Mouse (Mus musculus): ENCODE data around the gene Vstm2l. TPM values are rescaled to one million over a fixed set of nuclear protein-coding genes. Genes with fewer than 3 reads are reported as not detected.

Gene Vstm2l
- polyA plus RNA-seq, 1 experiment from 2014 or later = 0.53 TPM

DNA sequence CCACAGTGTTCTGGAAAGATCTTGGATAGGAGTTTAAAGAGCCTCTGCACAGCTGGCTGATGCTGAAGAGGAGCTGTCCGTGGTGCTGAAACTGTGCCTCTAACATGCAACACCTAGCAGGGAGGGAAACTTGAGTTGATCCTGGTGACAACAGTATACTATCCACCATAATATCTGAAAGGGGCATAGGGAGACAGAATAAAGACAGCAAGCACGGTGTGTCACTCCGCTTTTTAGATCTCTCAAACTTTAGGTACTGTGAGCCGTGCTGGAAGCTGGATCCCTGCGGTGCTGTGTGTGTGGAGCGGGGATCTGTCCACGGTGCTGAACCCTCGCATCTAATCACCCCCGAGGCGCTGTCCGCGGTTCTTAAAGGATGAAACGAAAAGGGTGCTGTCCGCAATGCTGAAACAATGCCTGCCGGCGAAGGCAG, 1.2 kb upstream of the Vstm2l start:
- Histone ChIP-seq H3K9me3 (ENCODE audit: control insufficient read depth, low read length) (no peaks in the 10 kb centered on the region), H3K27me3 (ENCODE audit: control insufficient read depth, insufficient read depth, low read length) (peaks cover 11% of the 10 kb centered on the region), H3K4me2 (replicated peaks; ENCODE audit: low read depth) (no peak overlapping the region), H3K27ac (replicated peaks) (no peak overlapping the region), H3K36me3 (ENCODE audit: control insufficient read depth, insufficient read depth, low read length) (no peaks in the 10 kb centered on the region), H3K9ac (ENCODE audit: low read length) (no peak overlapping the region), H3K4me1 (replicated peaks; ENCODE audit: control insufficient read depth, insufficient read depth) (no peaks in the 10 kb centered on the region), H3K4me3 (ENCODE audit: low read depth, low read length) (no peak overlapping the region)
- no peak for TF ChIP-seq EP300 (optimal IDR thresholded peaks at IDR 0.05)
- DNase-seq (ENCODE audit: low spot score) (peak; percentile 90), ATAC-seq (ENCODE audit: low FRiP score, low TSS enrichment) (peak; percentile 84)
- under 1% methylated on average over 16 of the region's 16 CpGs for WGBS

- TF ChIP-seq CTCF (IDR thresholded peaks at IDR 0.05; ENCODE audit: low read depth) (peak; percentile 25; the same call in 1 of the 2 replicates), EP300 (optimal IDR thresholded peaks at IDR 0.05) (no peak)
- Histone ChIP-seq H3K9ac (ENCODE audit: low read length) (no peak overlapping the region), H3K4me2 (replicated peaks; ENCODE audit: low read depth) (no peak overlapping the region), H3K27ac (replicated peaks) (no peak overlapping the region), H3K9me3 (ENCODE audit: control insufficient read depth, low read length) (no peaks in the 10 kb centered on the region), H3K27me3 (ENCODE audit: control insufficient read depth, insufficient read depth, low read length) (peaks cover 11% of the 10 kb centered on the region), H3K36me3 (ENCODE audit: control insufficient read depth, insufficient read depth, low read length) (no peaks in the 10 kb centered on the region), H3K4me1 (replicated peaks; ENCODE audit: control insufficient read depth, insufficient read depth) (no peaks in the 10 kb centered on the region), H3K4me3 (ENCODE audit: low read depth, low read length) (no peak overlapping the region)
- DNase-seq (ENCODE audit: low spot score) (no peak), ATAC-seq (ENCODE audit: low FRiP score, low TSS enrichment) (no peak)
- WGBS = 4% methylated on average over 4 of the region's 4 CpGs
Measured at GRCm38 (mm10) chr2:157913705-157914104, 748 bp upstream of the Vstm2l start.

- peaks cover 11% of the 10 kb centered on the region for H3K27me3 ChIP-seq (ENCODE audit: control insufficient read depth, insufficient read depth, low read length)
- DNase-seq (ENCODE audit: low spot score) = no peak
- H3K9ac ChIP-seq (ENCODE audit: low read length) = no peak overlapping the region
- no peak overlapping the region; the same call in 1 of the 2 replicates for H3K4me2 ChIP-seq (replicated peaks; ENCODE audit: low read depth)
- H3K36me3 ChIP-seq (ENCODE audit: control insufficient read depth, insufficient read depth, low read length) = no peaks in the 10 kb centered on the region
- no peak for TF ChIP-seq EP300 (optimal IDR thresholded peaks at IDR 0.05)
- no peak for TF ChIP-seq CTCF (IDR thresholded peaks at IDR 0.05; ENCODE audit: low read depth)
- H3K27ac ChIP-seq (replicated peaks) = no peak overlapping the region
- ATAC-seq (ENCODE audit: low FRiP score, low TSS enrichment) = no peak
- H3K9me3 ChIP-seq (ENCODE audit: control insufficient read depth, low read length) = no peaks in the 10 kb centered on the region
- WGBS = 40% methylated on average over 41 of the region's 43 CpGs
- H3K4me1 ChIP-seq (replicated peaks; ENCODE audit: control insufficient read depth, insufficient read depth) = no peaks in the 10 kb centered on the region
- no peak overlapping the region for H3K4me3 ChIP-seq (ENCODE audit: low read depth, low read length)
Measured at GRCm38 (mm10) chr2:157914889-157915517, 550 bp downstream of the Vstm2l start.

- DNase-seq (ENCODE audit: low spot score) = no peak
Measured at GRCm38 (mm10) chr2:157918529-157918928, 4.1 kb downstream of the Vstm2l start.

DNA sequence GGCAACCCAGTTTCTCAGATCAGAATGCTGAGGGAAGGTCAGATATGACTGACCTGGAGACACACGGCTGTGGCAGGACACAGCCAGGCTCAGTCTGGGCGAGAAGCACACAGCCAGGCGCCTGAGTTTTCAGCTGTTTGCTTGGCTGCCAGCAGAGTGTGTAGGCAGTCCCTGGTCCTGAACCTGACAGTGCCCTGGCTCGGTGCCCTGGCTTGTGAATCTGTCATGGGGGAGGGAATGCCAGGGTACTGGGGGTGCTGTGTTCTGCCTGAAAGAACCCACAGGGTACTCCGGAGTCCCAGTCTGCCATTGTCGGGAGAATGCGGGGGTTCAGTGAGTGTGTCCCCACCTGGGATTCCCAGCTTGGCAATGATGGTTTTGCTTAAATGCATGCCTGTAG, 7.1 kb downstream of the Vstm2l start:
- ATAC-seq (ENCODE audit: low FRiP score, low TSS enrichment) = no peak
- H3K4me2 ChIP-seq (replicated peaks; ENCODE audit: low read depth) = no peak overlapping the region
- H3K9ac ChIP-seq (ENCODE audit: low read length) = no peak overlapping the region
- no peaks in the 10 kb centered on the region for H3K27me3 ChIP-seq (ENCODE audit: control insufficient read depth, insufficient read depth, low read length)
- TF ChIP-seq EP300 (optimal IDR thresholded peaks at IDR 0.05) (no peak), CTCF (IDR thresholded peaks at IDR 0.05; ENCODE audit: low read depth) (no peak)
- H3K4me3 ChIP-seq (ENCODE audit: low read depth, low read length) = no peak overlapping the region
- no peaks in the 10 kb centered on the region for H3K4me1 ChIP-seq (replicated peaks; ENCODE audit: control insufficient read depth, insufficient read depth)
- DNase-seq (ENCODE audit: low spot score) = no peak
- no peaks in the 10 kb centered on the region for H3K9me3 ChIP-seq (ENCODE audit: control insufficient read depth, low read length)
- 58% methylated on average over 7 of the region's 7 CpGs for WGBS
- no peaks in the 10 kb centered on the region for H3K36me3 ChIP-seq (ENCODE audit: control insufficient read depth, insufficient read depth, low read length)
- H3K27ac ChIP-seq (replicated peaks) = no peak overlapping the region

More at GRCm38 (mm10) chr2:157918529-157918928, 4.1 kb downstream of the Vstm2l start:
- ATAC-seq (ENCODE audit: low FRiP score, low TSS enrichment) = no peak
- H3K4me3 ChIP-seq (ENCODE audit: low read depth, low read length) = no peak overlapping the region
- H3K27ac ChIP-seq (replicated peaks) = no peak overlapping the region
- H3K9me3 ChIP-seq (ENCODE audit: control insufficient read depth, low read length) = no peaks in the 10 kb centered on the region
- no peaks in the 10 kb centered on the region for H3K36me3 ChIP-seq (ENCODE audit: control insufficient read depth, insufficient read depth, low read length)
- H3K4me1 ChIP-seq (replicated peaks; ENCODE audit: control insufficient read depth, insufficient read depth) = no peaks in the 10 kb centered on the region
- H3K27me3 ChIP-seq (ENCODE audit: control insufficient read depth, insufficient read depth, low read length) = peaks cover 11% of the 10 kb centered on the region
- no peak overlapping the region for H3K4me2 ChIP-seq (replicated peaks; ENCODE audit: low read depth)
- H3K9ac ChIP-seq (ENCODE audit: low read length) = no peak overlapping the region
- WGBS = 5% methylated on average over 10 of the region's 10 CpGs
- TF ChIP-seq EP300 (optimal IDR thresholded peaks at IDR 0.05) (no peak), CTCF (IDR thresholded peaks at IDR 0.05; ENCODE audit: low read depth) (no peak)

- WGBS = 4% methylated on average over 7 of the region's 7 CpGs
- no peak for ATAC-seq (ENCODE audit: low FRiP score, low TSS enrichment)
Measured at GRCm38 (mm10) chr2:157923406-157923805, 9.0 kb downstream of the Vstm2l start.

More at GRCm38 (mm10) chr2:157923406-157923805, 9.0 kb downstream of the Vstm2l start:
- no peak for DNase-seq (ENCODE audit: low spot score)
- Histone ChIP-seq H3K9me3 (ENCODE audit: control insufficient read depth, low read length) (no peaks in the 10 kb centered on the region), H3K4me2 (replicated peaks; ENCODE audit: low read depth) (no peak overlapping the region), H3K27ac (replicated peaks) (no peak overlapping the region), H3K9ac (ENCODE audit: low read length) (no peak overlapping the region), H3K4me3 (ENCODE audit: low read depth, low read length) (no peak overlapping the region), H3K36me3 (ENCODE audit: control insufficient read depth, insufficient read depth, low read length) (no peaks in the 10 kb centered on the region), H3K4me1 (replicated peaks; ENCODE audit: control insufficient read depth, insufficient read depth) (no peaks in the 10 kb centered on the region), H3K27me3 (ENCODE audit: control insufficient read depth, insufficient read depth, low read length) (no peaks in the 10 kb centered on the region)
- TF ChIP-seq CTCF (IDR thresholded peaks at IDR 0.05; ENCODE audit: low read depth) (no peak), EP300 (optimal IDR thresholded peaks at IDR 0.05) (no peak)
